Mouse (Mus musculus) intestine, postnatal 0 days (tissue): ENCODE data around the gene Ylpm1. TPM values are rescaled to one million over a fixed set of nuclear protein-coding genes. Genes with fewer than 3 reads are reported as not detected.

Experiments
- ATAC-seq: fragments of 200-750 bp; cut with Nextera tagmentation; 2 replicates; pipeline ENCODE4 v1.8.0; 2017; ENCODE audit warnings: mild to moderate bottlenecking, moderate TSS enrichment, moderate library complexity
- H3K27ac ChIP-seq: fragments of 300-500 bp; sonication (generic); 2 replicates; pipeline ENCODE4 v1.5.1; 2014; ENCODE audit warnings: mild to moderate bottlenecking, low read depth, low read length, moderate library complexity
- H3K27me3 ChIP-seq: fragments of 300-500 bp; sonication (generic); replicated peaks from 2 replicates; pipeline ENCODE4 v1.6.1; 2014; ENCODE audit warnings: low read length, mixed read lengths; ENCODE audit not compliant: control insufficient read depth, insufficient read depth
- H3K36me3 ChIP-seq: fragments of 300-500 bp; sonication (generic); 2 replicates; pipeline ENCODE4 v1.6.1; 2014; ENCODE audit warnings: mild to moderate bottlenecking, moderate library complexity; ENCODE audit not compliant: control insufficient read depth, insufficient read depth
- H3K4me1 ChIP-seq: fragments of 300-500 bp; sonication (generic); replicated peaks from 2 replicates; pipeline ENCODE4 v1.6.1; 2014; ENCODE audit warnings: antibody characterized with exemption, low read length, mixed read lengths; ENCODE audit not compliant: control insufficient read depth, insufficient read depth
- H3K4me2 ChIP-seq: fragments of 300-500 bp; sonication (generic); replicated peaks from 2 replicates; pipeline ENCODE4 v1.6.1; 2014; ENCODE audit warnings: low read depth, mild to moderate bottlenecking, moderate library complexity
- H3K4me3 ChIP-seq: fragments of 300-500 bp; sonication (generic); 2 replicates; pipeline ENCODE4 v1.5.1; 2014; ENCODE audit warnings: low read depth, low read length
- H3K9ac ChIP-seq: fragments of 300-500 bp; sonication (generic); 2 replicates; pipeline ENCODE4 v1.6.1; 2014; ENCODE audit warnings: mild to moderate bottlenecking, low read depth, low read length
- H3K9me3 ChIP-seq: fragments of 300-500 bp; sonication (generic); 2 replicates; pipeline ENCODE4 v1.6.1; 2016; ENCODE audit warnings: mixed run types; ENCODE audit not compliant: control insufficient read depth
- CTCF ChIP-seq: sonication (generic); IDR thresholded peaks from 2 replicates; pipeline ENCODE4 v1.5.1; 2016; ENCODE audit warnings: low read depth, mild to moderate bottlenecking, control low read depth, antibody characterized with exemption, moderate library complexity
- WGBS: fragments of 180-500 bp; shearing (Covaris S2); extraction: QIAGEN DNeasy Blood & Tissue Kit; methylation state at CpG from one replicate; pipeline ENCODE4 v1.1.7; 2014; 5-methylcytosine and 5-hydroxymethylcytosine counted together
- polyA plus RNA-seq: library from polyadenylated mRNA; unstranded; fragments of >200 nt; fragmentation: Nextera tagmentation; extraction: Ambion mirVana; gene quantifications from 2 replicates; pipeline ENCODE4 v1.2.1, GENCODE M21; 2015

The Ylpm1 gene
- polyA plus RNA-seq, 1 experiment from 2014 or later = 12.8 TPM

- no peak overlapping the region for H3K4me3 ChIP-seq
- no peak for ATAC-seq
- H3K27me3 ChIP-seq = no peaks in the 10 kb centered on the region
- H3K4me2 ChIP-seq = peak overlapping the region; percentile 93
- no peak overlapping the region for H3K27ac ChIP-seq
- H3K9me3 ChIP-seq = no peaks in the 10 kb centered on the region
- no peaks in the 10 kb centered on the region for H3K36me3 ChIP-seq
- H3K4me1 ChIP-seq = 0 out of 2 replicates have a peak, but pooled peaks cover 15% of the 10 kb centered on the region
- no peak overlapping the region for H3K9ac ChIP-seq
- no peak for TF ChIP-seq CTCF
Measured at GRCm38 (mm10) chr12:84999053-84999452, 2.9 kb downstream of the Ylpm1 start.

GRCm38 (mm10) chr12:85006206-85006605 lies 10.1 kb downstream of the Ylpm1 start:
- WGBS = 98% methylated on average over 1 of the region's 1 CpGs
- H3K27ac ChIP-seq = no peak overlapping the region
- H3K9me3 ChIP-seq = no peaks in the 10 kb centered on the region
- no peak overlapping the region for H3K4me2 ChIP-seq
- TF ChIP-seq CTCF = no peak
- H3K36me3 ChIP-seq = no peaks in the 10 kb centered on the region
- no peak for ATAC-seq
- no peak overlapping the region for H3K9ac ChIP-seq
- H3K4me3 ChIP-seq = no peak overlapping the region
- no peaks in the 10 kb centered on the region for H3K27me3 ChIP-seq
- H3K4me1 ChIP-seq = no peaks in the 10 kb centered on the region

DNA sequence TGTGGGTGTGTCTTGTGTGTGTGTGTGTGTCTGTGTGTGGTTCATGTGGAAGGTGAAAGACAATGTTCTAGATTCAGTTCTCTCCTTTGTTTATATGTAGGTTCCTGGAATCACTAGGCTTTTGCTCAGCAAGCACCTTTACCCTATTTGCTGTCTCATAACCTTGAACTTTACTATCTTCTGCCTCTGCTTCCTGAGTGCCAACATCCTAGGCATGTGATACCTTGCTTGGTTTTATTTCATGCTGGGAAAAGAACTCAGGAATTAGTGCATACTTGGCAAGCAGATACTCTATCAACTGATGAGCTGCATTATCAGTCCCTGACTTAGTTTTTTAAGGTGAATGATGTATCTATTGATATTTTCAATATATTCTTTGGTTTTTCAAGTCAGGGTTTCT lies 10.9 kb downstream of the Ylpm1 start:
- Histone ChIP-seq H3K36me3 (no peaks in the 10 kb centered on the region), H3K4me1 (no peaks in the 10 kb centered on the region), H3K4me2 (no peak overlapping the region), H3K9me3 (no peaks in the 10 kb centered on the region), H3K27ac (no peak overlapping the region), H3K9ac (no peak overlapping the region), H3K27me3 (no peaks in the 10 kb centered on the region), H3K4me3 (no peak overlapping the region)
- ATAC-seq = no peak
- TF ChIP-seq CTCF = no peak

DNA sequence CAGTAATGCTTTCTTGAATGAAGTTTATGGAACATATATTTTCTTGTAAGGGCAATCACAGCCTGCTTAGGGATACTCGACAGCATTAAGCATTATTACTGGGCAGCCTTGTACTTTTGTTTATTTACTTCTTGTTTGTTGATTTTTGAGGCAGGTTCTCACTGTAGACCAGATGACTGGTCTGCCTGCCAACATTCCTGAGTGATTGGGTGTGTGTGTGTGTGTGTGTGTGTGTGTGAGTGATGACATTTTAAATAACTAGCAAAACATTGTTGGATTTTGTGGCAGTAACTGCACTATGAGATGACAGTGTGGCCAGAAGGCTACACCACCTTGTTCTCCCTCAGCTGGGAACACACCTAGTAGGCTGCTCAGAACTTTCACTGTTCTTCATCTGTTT lies 13.7 kb downstream of the Ylpm1 start:
- TF ChIP-seq CTCF = no peak
- Histone ChIP-seq H3K9ac (no peak overlapping the region), H3K9me3 (no peaks in the 10 kb centered on the region), H3K4me1 (no peaks in the 10 kb centered on the region), H3K4me3 (no peak overlapping the region), H3K27me3 (no peaks in the 10 kb centered on the region), H3K27ac (no peak overlapping the region), H3K36me3 (peaks cover 18% of the 10 kb centered on the region), H3K4me2 (no peak overlapping the region)
- ATAC-seq = no peak
- WGBS = 65% methylated on average over 1 of the region's 1 CpGs

GRCm38 (mm10) chr12:85010541-85010940 lies 14.4 kb downstream of the Ylpm1 start:
- no peak overlapping the region for H3K9ac ChIP-seq
- no peak overlapping the region for H3K27ac ChIP-seq
- H3K36me3 ChIP-seq = peaks cover 25% of the 10 kb centered on the region
- no peak overlapping the region for H3K4me3 ChIP-seq
- H3K4me1 ChIP-seq = no peaks in the 10 kb centered on the region
- TF ChIP-seq CTCF = no peak
- ATAC-seq = no peak
- no peak overlapping the region for H3K4me2 ChIP-seq
- H3K9me3 ChIP-seq = no peaks in the 10 kb centered on the region
- 92% methylated on average over 2 of the region's 2 CpGs for WGBS
- H3K27me3 ChIP-seq = no peaks in the 10 kb centered on the region

DNA sequence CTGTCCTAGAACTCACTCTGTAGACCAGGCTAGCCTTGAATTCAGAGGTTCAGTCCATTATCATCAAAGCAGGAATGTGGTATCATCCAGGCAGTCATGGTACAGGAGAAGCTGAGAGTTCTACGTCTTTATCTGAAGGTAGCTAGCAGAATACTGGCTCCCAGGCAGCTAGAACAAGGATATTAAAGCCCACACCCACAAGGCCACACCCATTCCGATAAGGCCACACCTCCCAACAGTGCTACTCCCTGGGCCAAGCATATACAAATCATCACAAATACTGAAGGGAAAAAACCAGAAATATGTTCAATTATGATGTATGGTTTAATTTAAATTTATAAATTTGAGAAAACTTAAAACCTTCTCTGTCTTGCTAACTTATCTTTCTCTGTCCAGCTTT lies 16.1 kb downstream of the Ylpm1 start:
- Histone ChIP-seq H3K27ac (no peak overlapping the region), H3K9ac (no peak overlapping the region), H3K9me3 (no peaks in the 10 kb centered on the region), H3K4me3 (no peak overlapping the region), H3K4me1 (no peaks in the 10 kb centered on the region), H3K4me2 (no peak overlapping the region), H3K27me3 (no peaks in the 10 kb centered on the region), H3K36me3 (peaks cover 32% of the 10 kb centered on the region)
- WGBS = 69% methylated on average over 2 of the region's 2 CpGs
- no peak for TF ChIP-seq CTCF
- ATAC-seq = no peak

DNA sequence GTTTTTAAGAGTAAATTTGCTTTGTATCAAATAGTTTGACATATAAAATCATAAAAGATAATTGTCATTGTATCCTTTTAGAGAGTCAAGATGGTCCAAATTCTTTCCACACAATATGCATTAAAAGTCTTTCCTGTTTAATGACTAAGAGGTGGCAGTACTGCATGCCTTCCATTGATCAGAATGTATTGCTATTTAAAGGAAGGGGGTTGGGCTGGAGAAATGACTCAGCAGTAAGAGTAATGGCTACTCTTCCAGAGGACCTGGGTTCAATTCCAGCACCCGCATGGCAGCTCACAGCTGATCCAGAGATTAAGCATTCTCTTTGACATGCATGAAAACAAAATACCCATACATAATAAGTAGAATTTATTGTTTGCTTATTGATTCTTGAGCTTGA lies 25.9 kb downstream of the Ylpm1 start:
- no peak overlapping the region for H3K4me2 ChIP-seq
- H3K27me3 ChIP-seq = no peaks in the 10 kb centered on the region
- TF ChIP-seq CTCF = no peak
- WGBS = 100% methylated on average over 1 of the region's 1 CpGs
- no peaks in the 10 kb centered on the region for H3K4me1 ChIP-seq
- ATAC-seq = no peak
- H3K9ac ChIP-seq = no peak overlapping the region
- no peak overlapping the region for H3K27ac ChIP-seq
- no peak overlapping the region for H3K4me3 ChIP-seq
- H3K36me3 ChIP-seq = peaks cover 5% of the 10 kb centered on the region; the same call in 1 of the 2 replicates
- H3K9me3 ChIP-seq = no peaks in the 10 kb centered on the region
